Comparison of ENCODE assay signal across 28 mouse cellular contexts in genomic region chr5:148758786-148759185, GRCm38 (mm10).
DNase-seq lines count a peak whose midpoint lies in the region; ATAC-seq and TF ChIP-seq lines count a peak whose summit lies in the region.
"Had no signal": no experiment of that assay in that cellular context is flagged by ENCODE, and none has a peak within 500 bp of the region (broad histone marks: within the 10 kb centered on the region; RNA-seq: fewer than 3 reads in every experiment).

No protein-coding gene starts in this region.

- H3K4me3 ChIP-seq in kidney, embryonic 14.5 days (ENCODE audit: low read length) = no peak overlapping the region
- H3K4me3 ChIP-seq: forebrain, embryonic 10.5 days; forebrain, embryonic 15.5 days; gastrocnemius, adult 2 months; heart, embryonic 13.5 days; hindbrain, embryonic 10.5 days; hindbrain, embryonic 15.5 days; layer of hippocampus, adult 2 months; left cerebral cortex, adult 2 months; limb, embryonic 12.5 days; midbrain, embryonic 13.5 days; neural tube, embryonic 13.5 days had no signal

- no peaks in the 10 kb centered on the region; the same call in 1 of the 2 replicates for H3K9me3 ChIP-seq in kidney, embryonic 14.5 days (ENCODE audit: control insufficient read depth, low read length)
- H3K9me3 ChIP-seq: forebrain, embryonic 15.5 days; hindbrain, embryonic 15.5 days; limb, embryonic 12.5 days; midbrain, embryonic 13.5 days; neural tube, embryonic 13.5 days had no signal

- no peak overlapping the region for H3K27ac ChIP-seq in kidney, embryonic 14.5 days (ENCODE audit: low read depth, low read length)
- H3K27ac ChIP-seq: forebrain, embryonic 10.5 days; forebrain, embryonic 15.5 days; gastrocnemius, adult 2 months; heart, embryonic 13.5 days; hindbrain, embryonic 10.5 days; hindbrain, embryonic 15.5 days; layer of hippocampus, adult 2 months; left cerebral cortex, adult 2 months; limb, embryonic 12.5 days; macrophage; midbrain, embryonic 13.5 days; neural tube, embryonic 13.5 days; stomach, postnatal 0 days had no signal

- TF ChIP-seq CTCF in Patski (IDR thresholded peaks at IDR 0.05) = no peak

- CTCF ChIA-PET in Patski (lab: Charles Lee) = interaction anchor here (0.9 to 7.1 kb wide), 2 partner anchors 13 to 33 kb away, joined by 3 to 87 read pairs; no protein-coding TSS in a partner anchor

- no peaks in the 10 kb centered on the region for H3K27me3 ChIP-seq in kidney, embryonic 14.5 days (ENCODE audit: control insufficient read depth, insufficient read depth, low read length)
- H3K27me3 ChIP-seq in Patski = no peaks in the 10 kb centered on the region
- H3K27me3 ChIP-seq: forebrain, embryonic 15.5 days; heart, embryonic 13.5 days; hindbrain, embryonic 15.5 days; limb, embryonic 12.5 days; midbrain, embryonic 13.5 days; neural tube, embryonic 13.5 days had no signal

- H3K36me3 ChIP-seq in kidney, embryonic 14.5 days (ENCODE audit: control insufficient read depth, insufficient read depth, low read length) = no peaks in the 10 kb centered on the region
- H3K36me3 ChIP-seq: forebrain, embryonic 10.5 days; forebrain, embryonic 15.5 days; heart, embryonic 13.5 days; hindbrain, embryonic 10.5 days; hindbrain, embryonic 15.5 days; limb, embryonic 12.5 days; midbrain, embryonic 13.5 days; neural tube, embryonic 13.5 days had no signal

- peaks cover 29% of the 10 kb centered on the region for H3K4me1 ChIP-seq in kidney, embryonic 14.5 days (ENCODE audit: control insufficient read depth, insufficient read depth, low read length)

- H3K9ac ChIP-seq in kidney, embryonic 14.5 days (ENCODE audit: low read depth, low read length) = no peak overlapping the region
- H3K9ac ChIP-seq: forebrain, embryonic 15.5 days; heart, embryonic 13.5 days; hindbrain, embryonic 15.5 days; limb, embryonic 12.5 days; midbrain, embryonic 13.5 days; neural tube, embryonic 13.5 days had no signal

- peak; percentile 60 for DNase-seq in kidney, adult 18-20 months
- peak; percentile 46 for DNase-seq in Patski (ENCODE audit: low read depth, low spot score)
- peak; percentile 50 to 75 for DNase-seq in kidney, adult 8-10 months
- DNase-seq in kidney, postnatal 36 days = peak; percentile 58 to 69
- no peak for DNase-seq in testis, postnatal 14 days (ENCODE audit: low spot score)
- DNase-seq in frontal cortex, postnatal 14 days (ENCODE audit: low spot score in 2 of 2) = no peak
- DNase-seq: adrenal gland, postnatal 25 days; cerebellum, adult 11-12 months; cerebellum, adult 9-11 months; gastrocnemius, adult 2 months; gastrocnemius, postnatal 36 days; heart, postnatal 14 days; right cerebral cortex, postnatal 4 days had no signal

- in situ Hi-C loops in Patski (cut with MboI; ENCODE audit: low pct_unique_long_range_greater_than_20kb) = loop anchor here (5.0 kb wide), 2 partner anchors 34 to 206 kb away; partner anchors contain the start of gene Ubl3

- 87% methylated on average over 7 of the region's 7 CpGs for whole genome bisulfite sequencing in kidney, embryonic 14.5 days

- POLR2A ChIA-PET in Patski (lab: Charles Lee) = interaction anchor here (2.5 kb wide), 1 partner anchor 18 kb away, joined by 10 read pairs; no protein-coding TSS in a partner anchor

- H3K4me2 ChIP-seq in kidney, embryonic 14.5 days (replicated peaks; ENCODE audit: low read depth, low read length) = no peak overlapping the region
- H3K4me2 ChIP-seq: forebrain, embryonic 15.5 days; heart, embryonic 13.5 days; hindbrain, embryonic 15.5 days; limb, embryonic 12.5 days; midbrain, embryonic 13.5 days; neural tube, embryonic 13.5 days had no signal

- no peak for ATAC-seq in kidney, embryonic 14.5 days (ENCODE audit: low FRiP score, low TSS enrichment)
- ATAC-seq in Patski = no peak
- ATAC-seq: CD4-positive, CD25-positive, alpha-beta regulatory T cell, adult 4 months; forebrain, embryonic 15.5 days; inflammation-experienced regulatory T-cells, adult 6 months; midbrain, embryonic 13.5 days had no signal

Comparison
In these comparisons a context has a peak if more than half of its experiments do, and no peak if none do; other contexts are left out.
1. DNase-seq: peak in kidney, adult 18-20 months (single experiment), Patski (single experiment), kidney, adult 8-10 months (2 of 2) and kidney, postnatal 36 days (2 of 2); none in testis, postnatal 14 days (single experiment) and frontal cortex, postnatal 14 days (0 of 2).